10 mouse cellular contexts compared by ENCODE assay signal in the genomic region with DNA sequence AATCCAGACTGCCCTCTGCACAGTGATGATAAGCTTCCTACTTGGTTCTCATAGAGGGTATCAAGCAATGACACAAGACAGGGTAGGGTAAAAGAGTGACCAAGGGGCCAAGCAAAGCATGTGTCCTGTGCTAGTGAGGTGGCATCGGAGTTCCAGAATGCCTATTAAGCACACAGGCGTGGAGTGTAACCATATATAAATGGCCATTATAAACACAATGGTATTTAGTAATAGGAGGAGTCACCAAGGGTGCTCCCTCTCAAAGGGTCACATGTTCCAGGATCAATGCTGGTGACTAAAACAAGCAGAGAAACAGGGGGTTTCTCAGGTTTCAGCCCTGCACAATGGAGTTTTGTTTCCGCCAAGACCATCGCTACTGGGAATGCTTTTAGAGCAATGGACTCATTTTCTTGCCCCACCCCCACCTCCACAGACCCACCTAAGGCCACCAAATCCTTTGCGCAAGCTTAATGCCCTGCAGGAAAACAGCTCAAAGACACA. TPM values are rescaled to one million over a fixed set of nuclear protein-coding genes. Genes with fewer than 3 reads are reported as not detected.
DNase-seq lines count a peak whose midpoint lies in the region; ATAC-seq and TF ChIP-seq lines count a peak whose summit lies in the region.
"Had no signal": no experiment of that assay in that cellular context is flagged by ENCODE, and none has a peak within 500 bp of the region (broad histone marks: within the 10 kb centered on the region; RNA-seq: fewer than 3 reads in every experiment).

No protein-coding gene starts in this region.

- peak overlapping the region; percentile 36 for H3K4me2 ChIP-seq in kidney, embryonic 15.5 days
- H3K4me2 ChIP-seq in forebrain, postnatal 0 days (ENCODE audit: low read depth) = peak overlapping the region; percentile 31
- peak overlapping the region; percentile 44 for H3K4me2 ChIP-seq in liver, embryonic 14.5 days (ENCODE audit: low read depth)
- H3K4me2 ChIP-seq in stomach, embryonic 14.5 days (replicated peaks; ENCODE audit: low read depth, low read length) = 0 out of 2 replicates have a peak overlapping the region, but pooled peaks have one; percentile 12

- no peak for DNase-seq in kidney, postnatal 10 days
- DNase-seq in forebrain, postnatal 0 days = no peak
- no peak for DNase-seq in liver, embryonic 14.5 days (ENCODE audit: low read depth in 3 of 3, low spot score in 3 of 3)
- no peak for DNase-seq in yolk sac, embryonic 10.5 days (ENCODE audit: low spot score)
- DNase-seq in testis, postnatal 14 days (ENCODE audit: low spot score) = no peak
- DNase-seq: heart, postnatal 14 days had no signal

- H3K9me3 ChIP-seq in kidney, embryonic 15.5 days (replicated peaks) = no peaks in the 10 kb centered on the region
- no peaks in the 10 kb centered on the region for H3K9me3 ChIP-seq in forebrain, postnatal 0 days (ENCODE audit: low read length)
- no peaks in the 10 kb centered on the region for H3K9me3 ChIP-seq in liver, embryonic 14.5 days (ENCODE audit: control insufficient read depth, low read length)
- no peaks in the 10 kb centered on the region for H3K9me3 ChIP-seq in stomach, embryonic 14.5 days (ENCODE audit: control insufficient read depth, low read depth, low read length)

- no peaks in the 10 kb centered on the region for H3K27me3 ChIP-seq in kidney, embryonic 15.5 days
- H3K27me3 ChIP-seq in forebrain, postnatal 0 days (ENCODE audit: insufficient read depth, low read length) = no peaks in the 10 kb centered on the region
- no peaks in the 10 kb centered on the region for H3K27me3 ChIP-seq in liver, embryonic 14.5 days (ENCODE audit: control insufficient read depth, insufficient read depth, low read length)
- H3K27me3 ChIP-seq in stomach, embryonic 14.5 days (ENCODE audit: control insufficient read depth, insufficient read depth, low read length) = no peaks in the 10 kb centered on the region
- H3K27me3 ChIP-seq: CH12.LX had no signal

- no peak for TF ChIP-seq EP300 in liver, embryonic 14.5 days (IDR thresholded peaks at IDR 0.05; ENCODE audit: low read depth)

- H3K4me3 ChIP-seq in kidney, embryonic 15.5 days (replicated peaks) = no peak overlapping the region
- H3K4me3 ChIP-seq in forebrain, postnatal 0 days (ENCODE audit: low read depth, low read length) = no peak overlapping the region
- H3K4me3 ChIP-seq in liver, embryonic 14.5 days (ENCODE audit: insufficient read depth in 1 of 2, low read depth in 2 of 2, low read length in 2 of 2) = no peak overlapping the region
- no peak overlapping the region for H3K4me3 ChIP-seq in stomach, embryonic 14.5 days (ENCODE audit: low read depth, low read length)

- H3K9ac ChIP-seq in kidney, embryonic 15.5 days = no peak overlapping the region
- peak overlapping the region; percentile 37; the same call in 1 of the 2 replicates for H3K9ac ChIP-seq in forebrain, postnatal 0 days
- H3K9ac ChIP-seq in liver, embryonic 14.5 days (replicated peaks) = no peak overlapping the region
- no peak overlapping the region for H3K9ac ChIP-seq in stomach, embryonic 14.5 days (replicated peaks; ENCODE audit: low read depth, low read length)

- H3K36me3 ChIP-seq in kidney, embryonic 15.5 days = peaks cover 38% of the 10 kb centered on the region
- H3K36me3 ChIP-seq in forebrain, postnatal 0 days (ENCODE audit: insufficient read depth) = peaks cover 2% of the 10 kb centered on the region; the same call in 1 of the 2 replicates
- H3K36me3 ChIP-seq in liver, embryonic 14.5 days (replicated peaks; ENCODE audit: control insufficient read depth, insufficient read depth, low read depth) = no peaks in the 10 kb centered on the region
- peaks cover 9% of the 10 kb centered on the region; the same call in 1 of the 2 replicates for H3K36me3 ChIP-seq in stomach, embryonic 14.5 days (ENCODE audit: control insufficient read depth, insufficient read depth, low read length)

- 32% methylated on average over 5 of the region's 5 CpGs for WGBS in kidney, embryonic 15.5 days
- 17% methylated on average over 5 of the region's 5 CpGs for WGBS in forebrain, postnatal 0 days
- WGBS in liver, embryonic 14.5 days (ENCODE audit: insufficient replicate concordance) = 48% methylated on average over 5 of the region's 5 CpGs
- 38% methylated on average over 5 of the region's 5 CpGs for WGBS in stomach, embryonic 14.5 days

- H3K4me1 ChIP-seq in kidney, embryonic 15.5 days = peaks cover 46% of the 10 kb centered on the region
- peaks cover 26% of the 10 kb centered on the region for H3K4me1 ChIP-seq in forebrain, postnatal 0 days (ENCODE audit: insufficient read depth)
- peaks cover 0 to 5% of the 10 kb centered on the region in 2 experiments; a peak in 2 of 4 replicates for H3K4me1 ChIP-seq in liver, embryonic 14.5 days (replicated peaks; ENCODE audit: control insufficient read depth in 2 of 2, insufficient read depth in 2 of 2, low read length in 1 of 2)
- peaks cover 34% of the 10 kb centered on the region for H3K4me1 ChIP-seq in stomach, embryonic 14.5 days (ENCODE audit: control insufficient read depth, insufficient read depth, low read length)

- peak overlapping the region; percentile 76 for H3K27ac ChIP-seq in kidney, embryonic 15.5 days
- peak overlapping the region; percentile 82 for H3K27ac ChIP-seq in forebrain, postnatal 0 days (ENCODE audit: low read depth, low read length)
- no peak overlapping the region for H3K27ac ChIP-seq in liver, embryonic 14.5 days
- H3K27ac ChIP-seq in stomach, embryonic 14.5 days (ENCODE audit: low read length) = peak overlapping the region; percentile 73; the same call in 1 of the 2 replicates

- no peak for TF ChIP-seq CTCF in forebrain, postnatal 0 days (IDR thresholded peaks at IDR 0.05; ENCODE audit: low read depth)
- no peak for TF ChIP-seq CTCF in liver, embryonic 14.5 days (IDR thresholded peaks at IDR 0.05; ENCODE audit: low read depth)

- ATAC-seq in kidney, embryonic 15.5 days (replicated peaks; ENCODE audit: low FRiP score) = peak; percentile 26
- ATAC-seq in forebrain, postnatal 0 days = peak; percentile 8; the same call in 1 of the 2 replicates
- no peak for ATAC-seq in liver, embryonic 14.5 days (ENCODE audit: insufficient read depth)
- peak; percentile 19; the same call in 1 of the 2 replicates for ATAC-seq in stomach, embryonic 14.5 days (ENCODE audit: insufficient number of reproducible peaks, insufficient read depth, low FRiP score, low read depth)
- ATAC-seq in cerebellum, adult (ENCODE audit: insufficient number of reproducible peaks, low FRiP score, low TSS enrichment) = no peak

RNA-seq across cellular contexts. Expression of a gene that starts 45.1 kb away (rescaled TPM):
- 85.5 and 94.3 TPM in 2 replicates for polyA plus RNA-seq in kidney, embryonic 15.5 days (2015; fragmentation: Nextera tagmentation; extraction: Ambion mirVana)
- total RNA-seq in forebrain, postnatal 0 days (2014; rRNA removed) = 204 and 227 TPM in 2 replicates
- 85.5 and 106 TPM in 2 replicates for polyA plus RNA-seq in forebrain, postnatal 0 days (2015; fragmentation: Nextera tagmentation; extraction: Ambion mirVana)
- polyA plus RNA-seq in liver, embryonic 14.5 days (2012; rRNA removed) = 1.5 and 1.8 TPM in 2 replicates
- polyA plus RNA-seq in liver, embryonic 14.5 days (2014; fragmentation: Nextera tagmentation; extraction: Ambion mirVana) = 0.69 and 1.0 TPM in 2 replicates
- 85.0 and 86.3 TPM in 2 replicates for polyA plus RNA-seq in stomach, embryonic 14.5 days (2014; fragmentation: Nextera tagmentation; extraction: Ambion mirVana)
- total RNA-seq: CH12.LX had no signal

Comparison
In these comparisons a context has a peak if more than half of its experiments do, and no peak if none do; other contexts are left out.
1. ATAC-seq: peak in kidney, embryonic 15.5 days (single experiment), forebrain, postnatal 0 days (single experiment) and stomach, embryonic 14.5 days (single experiment); none in liver, embryonic 14.5 days (single experiment) and cerebellum, adult (single experiment).
2. RNA of a gene that starts 45.1 kb away (polyA plus RNA-seq): 85.5 to 106 TPM in forebrain, postnatal 0 days, 85.5 to 94.3 TPM in kidney, embryonic 15.5 days and 85.0 to 86.3 TPM in stomach, embryonic 14.5 days; 0.69 to 1.8 TPM in liver, embryonic 14.5 days; every median in the first group is over 10 times any median in the second.
3. Peak in every context shown above with its lines, with median percentiles within 50 percentile points of each other: H3K4me2 ChIP-seq.